Mouse (Mus musculus) liver, embryonic 14.5 days (tissue): ENCODE data around the gene Furin.

Experiments
- CTCF ChIP-seq: IDR thresholded peaks from 2 replicates; pipeline ENCODE4 v1.5.1; 2016; ENCODE audit warnings: antibody characterized with exemption, low read depth, control low read depth
- EP300 ChIP-seq: IDR thresholded peaks from 2 replicates; pipeline ENCODE4 v1.6.1; 2016; ENCODE audit warnings: antibody characterized with exemption, low read depth

- TF ChIP-seq CTCF: no peak
- no peak for TF ChIP-seq EP300
Observed at GRCm38 (mm10) chr7:80398654-80399444, 6.4 kb downstream of the Furin start.
